Mouse (Mus musculus): ENCODE measurements at regions not wholly inside any gene's neighbourhood (a gene's known extent, or its start where the extent isn't known, plus 50 kb on each side); places are given as distances from the start of the nearest gene placed in this dataset.

- Histone ChIP-seq H3K27ac (ENCODE audit: low read depth, low read length) (no peak overlapping the region), H3K4me3 (ENCODE audit: low read depth, low read length) (no peak overlapping the region), H3K4me1 (replicated peaks; ENCODE audit: control insufficient read depth, insufficient read depth, low read length) (no peaks in the 10 kb centered on the region), H3K9ac (ENCODE audit: low read depth, low read length) (no peak overlapping the region), H3K9me3 (ENCODE audit: control insufficient read depth, low read length) (no peaks in the 10 kb centered on the region), H3K27me3 (replicated peaks; ENCODE audit: control insufficient read depth, insufficient read depth, low read length) (no peaks in the 10 kb centered on the region), H3K36me3 (ENCODE audit: control insufficient read depth, insufficient read depth, low read length) (no peaks in the 10 kb centered on the region), H3K4me2 (no peak overlapping the region)
- DNase-seq (ENCODE audit: low spot score) (no peak), ATAC-seq (replicated peaks; ENCODE audit: low FRiP score) (no peak)
- WGBS, result 85% methylated on average over 1 of the region's 1 CpGs
These were observed 92.2 kb upstream of the Paqr3 start for GRCm38 (mm10) chr5:97203646-97204045.

- Histone ChIP-seq H3K9me3 (ENCODE audit: control insufficient read depth, low read length) (no peaks in the 10 kb centered on the region), H3K27me3 (replicated peaks; ENCODE audit: control insufficient read depth, insufficient read depth, low read length) (no peaks in the 10 kb centered on the region), H3K27ac (ENCODE audit: low read depth, low read length) (no peak overlapping the region), H3K4me1 (replicated peaks; ENCODE audit: control insufficient read depth, insufficient read depth, low read length) (no peaks in the 10 kb centered on the region), H3K9ac (ENCODE audit: low read depth, low read length) (no peak overlapping the region), H3K4me3 (ENCODE audit: low read depth, low read length) (no peak overlapping the region), H3K4me2 (no peak overlapping the region), H3K36me3 (ENCODE audit: control insufficient read depth, insufficient read depth, low read length) (no peaks in the 10 kb centered on the region)
- DNase-seq (ENCODE audit: low spot score) (no peak), ATAC-seq (replicated peaks; ENCODE audit: low FRiP score) (no peak)
- WGBS, result 72% methylated on average over 3 of the region's 3 CpGs
These were observed 91.2 kb upstream of the Paqr3 start for GRCm38 (mm10) chr5:97202557-97202956.

- DNase-seq (ENCODE audit: low spot score) (no peak), ATAC-seq (replicated peaks; ENCODE audit: low FRiP score) (no peak)
- Histone ChIP-seq H3K4me2 (no peak overlapping the region), H3K36me3 (ENCODE audit: control insufficient read depth, insufficient read depth, low read length) (no peaks in the 10 kb centered on the region), H3K4me3 (ENCODE audit: low read depth, low read length) (no peak overlapping the region), H3K4me1 (replicated peaks; ENCODE audit: control insufficient read depth, insufficient read depth, low read length) (no peaks in the 10 kb centered on the region), H3K9me3 (ENCODE audit: control insufficient read depth, low read length) (no peaks in the 10 kb centered on the region), H3K9ac (ENCODE audit: low read depth, low read length) (no peak overlapping the region), H3K27me3 (replicated peaks; ENCODE audit: control insufficient read depth, insufficient read depth, low read length) (no peaks in the 10 kb centered on the region), H3K27ac (ENCODE audit: low read depth, low read length) (no peak overlapping the region)
- WGBS, result 71% methylated on average over 4 of the region's 4 CpGs
These were observed 89.3 kb upstream of the Paqr3 start for GRCm38 (mm10) chr5:97200655-97201054.

- no peak overlapping the region for H3K27ac ChIP-seq (ENCODE audit: low read depth, low read length)
- no peak overlapping the region for H3K9ac ChIP-seq (ENCODE audit: low read depth, low read length)
- H3K9me3 ChIP-seq (ENCODE audit: control insufficient read depth, low read length), result no peaks in the 10 kb centered on the region
- no peak for DNase-seq (ENCODE audit: low spot score)
- ATAC-seq (replicated peaks; ENCODE audit: low FRiP score), result no peak
- H3K27me3 ChIP-seq (replicated peaks; ENCODE audit: control insufficient read depth, insufficient read depth, low read length), result no peaks in the 10 kb centered on the region
- 78% methylated on average over 10 of the region's 10 CpGs for WGBS
- no peak overlapping the region for H3K4me3 ChIP-seq (ENCODE audit: low read depth, low read length)
- H3K36me3 ChIP-seq (ENCODE audit: control insufficient read depth, insufficient read depth, low read length), result no peaks in the 10 kb centered on the region
- H3K4me2 ChIP-seq, result no peak overlapping the region
- no peaks in the 10 kb centered on the region for H3K4me1 ChIP-seq (replicated peaks; ENCODE audit: control insufficient read depth, insufficient read depth, low read length)
These were observed 83.9 kb upstream of the Paqr3 start for GRCm38 (mm10) chr5:97195281-97195660.

GRCm38 (mm10) chr5:97194656-97195280 lies 83.4 kb upstream of the Paqr3 start:
- no peak overlapping the region for H3K27ac ChIP-seq (ENCODE audit: low read depth, low read length)
- no peaks in the 10 kb centered on the region for H3K4me1 ChIP-seq (replicated peaks; ENCODE audit: control insufficient read depth, insufficient read depth, low read length)
- no peak overlapping the region for H3K4me2 ChIP-seq
- H3K36me3 ChIP-seq (ENCODE audit: control insufficient read depth, insufficient read depth, low read length), result no peaks in the 10 kb centered on the region
- no peaks in the 10 kb centered on the region for H3K9me3 ChIP-seq (ENCODE audit: control insufficient read depth, low read length)
- DNase-seq (ENCODE audit: low spot score), result no peak
- H3K4me3 ChIP-seq (ENCODE audit: low read depth, low read length), result no peak overlapping the region
- 73% methylated on average over 11 of the region's 11 CpGs for WGBS
- H3K9ac ChIP-seq (ENCODE audit: low read depth, low read length), result no peak overlapping the region
- ATAC-seq (replicated peaks; ENCODE audit: low FRiP score), result no peak
- H3K27me3 ChIP-seq (replicated peaks; ENCODE audit: control insufficient read depth, insufficient read depth, low read length), result no peaks in the 10 kb centered on the region

- WGBS, result 83% methylated on average over 13 of the region's 13 CpGs
- H3K9ac ChIP-seq (ENCODE audit: low read depth, low read length), result no peak overlapping the region
- no peaks in the 10 kb centered on the region for H3K9me3 ChIP-seq (ENCODE audit: control insufficient read depth, low read length)
- no peaks in the 10 kb centered on the region for H3K36me3 ChIP-seq (ENCODE audit: control insufficient read depth, insufficient read depth, low read length)
- H3K27me3 ChIP-seq (replicated peaks; ENCODE audit: control insufficient read depth, insufficient read depth, low read length), result no peaks in the 10 kb centered on the region
- ATAC-seq (replicated peaks; ENCODE audit: low FRiP score), result no peak
- no peaks in the 10 kb centered on the region for H3K4me1 ChIP-seq (replicated peaks; ENCODE audit: control insufficient read depth, insufficient read depth, low read length)
- H3K27ac ChIP-seq (ENCODE audit: low read depth, low read length), result no peak overlapping the region
- H3K4me2 ChIP-seq, result no peak overlapping the region
- no peak overlapping the region for H3K4me3 ChIP-seq (ENCODE audit: low read depth, low read length)
- DNase-seq (ENCODE audit: low spot score), result no peak
These were observed 81.3 kb upstream of the Paqr3 start for GRCm38 (mm10) chr5:97192656-97193055.

GRCm38 (mm10) chr5:97190695-97191094 lies 79.3 kb upstream of the Paqr3 start:
- no peak for DNase-seq (ENCODE audit: low spot score)
- no peak overlapping the region for H3K9ac ChIP-seq (ENCODE audit: low read depth, low read length)
- no peak overlapping the region for H3K4me3 ChIP-seq (ENCODE audit: low read depth, low read length)
- H3K4me2 ChIP-seq, result no peak overlapping the region
- no peaks in the 10 kb centered on the region for H3K27me3 ChIP-seq (replicated peaks; ENCODE audit: control insufficient read depth, insufficient read depth, low read length)
- no peaks in the 10 kb centered on the region for H3K36me3 ChIP-seq (ENCODE audit: control insufficient read depth, insufficient read depth, low read length)
- no peak for ATAC-seq (replicated peaks; ENCODE audit: low FRiP score)
- H3K9me3 ChIP-seq (ENCODE audit: control insufficient read depth, low read length), result no peaks in the 10 kb centered on the region
- 74% methylated on average over 3 of the region's 3 CpGs for WGBS
- no peaks in the 10 kb centered on the region for H3K4me1 ChIP-seq (replicated peaks; ENCODE audit: control insufficient read depth, insufficient read depth, low read length)
- H3K27ac ChIP-seq (ENCODE audit: low read depth, low read length), result no peak overlapping the region

GRCm38 (mm10) chr5:97184512-97184911 lies 73.1 kb upstream of the Paqr3 start:
- Histone ChIP-seq H3K27me3 (replicated peaks; ENCODE audit: control insufficient read depth, insufficient read depth, low read length) (no peaks in the 10 kb centered on the region), H3K27ac (ENCODE audit: low read depth, low read length) (no peak overlapping the region), H3K9ac (ENCODE audit: low read depth, low read length) (no peak overlapping the region), H3K9me3 (ENCODE audit: control insufficient read depth, low read length) (no peaks in the 10 kb centered on the region), H3K4me3 (ENCODE audit: low read depth, low read length) (no peak overlapping the region), H3K36me3 (ENCODE audit: control insufficient read depth, insufficient read depth, low read length) (no peaks in the 10 kb centered on the region), H3K4me1 (replicated peaks; ENCODE audit: control insufficient read depth, insufficient read depth, low read length) (no peaks in the 10 kb centered on the region), H3K4me2 (no peak overlapping the region)
- DNase-seq (ENCODE audit: low spot score), result no peak
- WGBS, result 85% methylated on average over 9 of the region's 9 CpGs
- no peak for ATAC-seq (replicated peaks; ENCODE audit: low FRiP score)

- no peak for ATAC-seq (replicated peaks; ENCODE audit: low FRiP score)
- H3K27ac ChIP-seq (ENCODE audit: low read depth, low read length), result no peak overlapping the region
- no peaks in the 10 kb centered on the region for H3K9me3 ChIP-seq (ENCODE audit: control insufficient read depth, low read length)
- no peak overlapping the region for H3K4me3 ChIP-seq (ENCODE audit: low read depth, low read length)
- H3K4me2 ChIP-seq, result no peak overlapping the region
- WGBS, result 82% methylated on average over 1 of the region's 1 CpGs
- H3K9ac ChIP-seq (ENCODE audit: low read depth, low read length), result no peak overlapping the region
- DNase-seq (ENCODE audit: low spot score), result no peak
- H3K27me3 ChIP-seq (replicated peaks; ENCODE audit: control insufficient read depth, insufficient read depth, low read length), result no peaks in the 10 kb centered on the region
- H3K36me3 ChIP-seq (ENCODE audit: control insufficient read depth, insufficient read depth, low read length), result no peaks in the 10 kb centered on the region
- no peaks in the 10 kb centered on the region for H3K4me1 ChIP-seq (replicated peaks; ENCODE audit: control insufficient read depth, insufficient read depth, low read length)
These were observed 69.9 kb upstream of the Paqr3 start for GRCm38 (mm10) chr5:97181249-97181648.
